Mouse (Mus musculus): ENCODE data around the gene Alg14. TPM values are rescaled to one million over a fixed set of nuclear protein-coding genes. Genes with fewer than 3 reads are reported as not detected.

The Alg14 gene
- polyA plus RNA-seq, 1 experiment: 4.7 TPM

DNA sequence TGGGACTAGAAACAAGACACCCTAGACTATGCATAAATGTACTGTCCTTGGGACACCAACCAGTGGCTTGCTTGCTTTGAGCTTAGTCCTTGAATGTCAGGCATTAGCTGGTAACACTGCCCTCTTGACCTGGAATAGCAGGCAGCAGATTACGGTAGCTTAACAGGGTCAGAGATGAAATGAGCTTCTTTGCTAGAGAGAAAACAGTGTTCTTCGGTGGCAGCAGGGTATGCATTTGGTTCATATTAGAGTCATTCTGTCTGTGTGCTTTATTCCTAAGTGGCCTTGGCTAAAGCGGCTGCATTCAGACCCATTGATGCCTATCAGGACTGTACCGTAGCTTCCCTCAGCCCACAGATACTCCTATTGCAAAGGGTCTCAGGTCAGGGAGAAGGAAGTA is 72.8 kb downstream of the Alg14 start:
- no peak for TF ChIP-seq POLR2A (IDR thresholded peaks at IDR 0.05; ENCODE audit: borderline replicate concordance, control insufficient read depth, low read depth, low read length)
- TF ChIP-seq CTCF (IDR thresholded peaks at IDR 0.05; ENCODE audit: control insufficient read depth, insufficient read depth, low read length): no peak
- H3K4me3 ChIP-seq (replicated peaks; ENCODE audit: control insufficient read depth, low read depth, low read length): no peak overlapping the region
- no peak overlapping the region for H3K27ac ChIP-seq (ENCODE audit: control insufficient read depth, insufficient read depth, low read depth, low read length, poor library complexity)
- WGBS: 74% methylated on average over 4 of the region's 4 CpGs
- H3K4me1 ChIP-seq (ENCODE audit: control insufficient read depth, insufficient read depth, low read length): peaks cover 2% of the 10 kb centered on the region; the same call in 1 of the 2 replicates

DNA sequence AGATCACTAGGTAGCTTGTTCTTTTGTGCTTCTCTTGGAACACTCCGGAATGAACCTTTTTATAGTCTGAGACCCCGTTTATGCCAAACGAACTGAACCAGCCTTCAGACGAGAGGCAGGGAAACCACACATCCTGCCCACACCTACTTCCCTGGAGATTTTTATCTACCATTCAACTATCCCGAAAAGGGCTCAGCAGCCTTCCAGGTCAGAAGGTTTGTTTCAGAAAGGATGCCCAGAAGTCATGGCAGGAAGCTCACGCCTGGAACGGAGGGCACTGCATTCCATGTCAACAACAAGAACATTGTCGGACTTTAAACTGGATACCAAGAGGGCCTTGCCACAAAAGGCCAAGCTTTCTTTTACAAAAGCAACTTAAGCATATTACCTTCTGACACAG is 73.6 kb downstream of the Alg14 start:
- H3K4me3 ChIP-seq (replicated peaks; ENCODE audit: control insufficient read depth, low read depth, low read length): no peak overlapping the region
- TF ChIP-seq POLR2A (IDR thresholded peaks at IDR 0.05; ENCODE audit: borderline replicate concordance, control insufficient read depth, low read depth, low read length) (no peak), CTCF (IDR thresholded peaks at IDR 0.05; ENCODE audit: control insufficient read depth, insufficient read depth, low read length) (no peak)
- H3K27ac ChIP-seq (ENCODE audit: control insufficient read depth, insufficient read depth, low read depth, low read length, poor library complexity): no peak overlapping the region
- WGBS: 34% methylated on average over 8 of the region's 8 CpGs
- H3K4me1 ChIP-seq (ENCODE audit: control insufficient read depth, insufficient read depth, low read length): peaks cover 3% of the 10 kb centered on the region; the same call in 1 of the 2 replicates

- Histone ChIP-seq H3K27ac (ENCODE audit: control insufficient read depth, insufficient read depth, low read depth, low read length, poor library complexity) (no peak overlapping the region), H3K4me3 (replicated peaks; ENCODE audit: control insufficient read depth, low read depth, low read length) (no peak overlapping the region), H3K4me1 (ENCODE audit: control insufficient read depth, insufficient read depth, low read length) (peaks cover 5% of the 10 kb centered on the region; the same call in 1 of the 2 replicates)
- TF ChIP-seq CTCF (IDR thresholded peaks at IDR 0.05; ENCODE audit: control insufficient read depth, insufficient read depth, low read length) (no peak), POLR2A (IDR thresholded peaks at IDR 0.05; ENCODE audit: borderline replicate concordance, control insufficient read depth, low read depth, low read length) (no peak)
- 88% methylated on average over 4 of the region's 4 CpGs for WGBS
Observed at GRCm38 (mm10) chr3:121368616-121369015, 77.0 kb downstream of the Alg14 start.

GRCm38 (mm10) chr3:121369517-121369916 is 77.9 kb downstream of the Alg14 start:
- no peak for TF ChIP-seq POLR2A (IDR thresholded peaks at IDR 0.05; ENCODE audit: borderline replicate concordance, control insufficient read depth, low read depth, low read length)
- Histone ChIP-seq H3K4me1 (ENCODE audit: control insufficient read depth, insufficient read depth, low read length) (peaks cover 5% of the 10 kb centered on the region; the same call in 1 of the 2 replicates), H3K27ac (ENCODE audit: control insufficient read depth, insufficient read depth, low read depth, low read length, poor library complexity) (peak overlapping the region; percentile 55), H3K4me3 (replicated peaks; ENCODE audit: control insufficient read depth, low read depth, low read length) (peak overlapping the region; percentile 19)
- 5% methylated on average over 6 of the region's 6 CpGs for WGBS

DNA sequence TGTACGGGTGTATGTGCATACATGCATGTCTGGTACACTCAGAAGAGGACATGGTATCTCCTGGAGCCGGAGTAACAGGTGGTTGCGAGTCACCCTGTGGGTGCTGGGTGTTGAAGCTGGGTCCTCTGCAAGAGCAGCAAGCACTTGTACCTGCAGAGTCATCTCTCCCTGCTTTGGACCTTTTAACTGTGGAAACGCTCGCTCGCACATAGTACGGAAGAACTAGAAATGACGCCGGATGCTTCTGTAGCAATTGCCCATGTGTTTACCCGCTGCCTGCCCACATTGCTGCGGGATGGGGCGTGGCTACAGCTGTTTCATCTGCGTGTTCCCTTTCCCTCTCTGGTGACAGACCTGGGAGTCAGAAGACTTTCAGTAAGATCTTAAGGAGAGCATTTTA is 78.7 kb downstream of the Alg14 start:
- peak overlapping the region; percentile 55 for H3K27ac ChIP-seq (ENCODE audit: control insufficient read depth, insufficient read depth, low read depth, low read length, poor library complexity)
- TF ChIP-seq POLR2A (IDR thresholded peaks at IDR 0.05; ENCODE audit: borderline replicate concordance, control insufficient read depth, low read depth, low read length): no peak
- peak overlapping the region; percentile 55 for H3K4me3 ChIP-seq (replicated peaks; ENCODE audit: control insufficient read depth, low read depth, low read length)
- peaks cover 5% of the 10 kb centered on the region; the same call in 1 of the 2 replicates for H3K4me1 ChIP-seq (ENCODE audit: control insufficient read depth, insufficient read depth, low read length)
- 18% methylated on average over 13 of the region's 13 CpGs for WGBS

GRCm38 (mm10) chr3:121370830-121371526 is 79.4 kb downstream of the Alg14 start:
- Histone ChIP-seq H3K27ac (ENCODE audit: control insufficient read depth, insufficient read depth, low read depth, low read length, poor library complexity) (no peak overlapping the region), H3K4me3 (replicated peaks; ENCODE audit: control insufficient read depth, low read depth, low read length) (no peak overlapping the region)
- TF ChIP-seq POLR2A (IDR thresholded peaks at IDR 0.05; ENCODE audit: borderline replicate concordance, control insufficient read depth, low read depth, low read length) (no peak), CTCF (IDR thresholded peaks at IDR 0.05; ENCODE audit: control insufficient read depth, insufficient read depth, low read length) (no peak)

GRCm38 (mm10) chr3:121371527-121372220 is 80.1 kb downstream of the Alg14 start:
- Histone ChIP-seq H3K4me3 (replicated peaks; ENCODE audit: control insufficient read depth, low read depth, low read length) (no peak overlapping the region), H3K4me1 (ENCODE audit: control insufficient read depth, insufficient read depth, low read length) (peaks cover 5% of the 10 kb centered on the region; the same call in 1 of the 2 replicates), H3K27ac (ENCODE audit: control insufficient read depth, insufficient read depth, low read depth, low read length, poor library complexity) (no peak overlapping the region)
- 49% methylated on average over 8 of the region's 8 CpGs for WGBS
- TF ChIP-seq CTCF (IDR thresholded peaks at IDR 0.05; ENCODE audit: control insufficient read depth, insufficient read depth, low read length) (no peak), POLR2A (IDR thresholded peaks at IDR 0.05; ENCODE audit: borderline replicate concordance, control insufficient read depth, low read depth, low read length) (no peak)

More at GRCm38 (mm10) chr3:121370830-121371526, 79.4 kb downstream of the Alg14 start:
- peaks cover 5% of the 10 kb centered on the region; the same call in 1 of the 2 replicates for H3K4me1 ChIP-seq (ENCODE audit: control insufficient read depth, insufficient read depth, low read length)
- WGBS: 52% methylated on average over 12 of the region's 12 CpGs

GRCm38 (mm10) chr3:121373897-121374441 is 82.4 kb downstream of the Alg14 start:
- H3K4me1 ChIP-seq (ENCODE audit: control insufficient read depth, insufficient read depth, low read length): peaks cover 5% of the 10 kb centered on the region; the same call in 1 of the 2 replicates
- H3K4me3 ChIP-seq (replicated peaks; ENCODE audit: control insufficient read depth, low read depth, low read length): no peak overlapping the region
- WGBS: 84% methylated on average over 9 of the region's 9 CpGs
- TF ChIP-seq CTCF (IDR thresholded peaks at IDR 0.05; ENCODE audit: control insufficient read depth, insufficient read depth, low read length) (no peak), POLR2A (IDR thresholded peaks at IDR 0.05; ENCODE audit: borderline replicate concordance, control insufficient read depth, low read depth, low read length) (no peak)
- H3K27ac ChIP-seq (ENCODE audit: control insufficient read depth, insufficient read depth, low read depth, low read length, poor library complexity): no peak overlapping the region
